Mouse (Mus musculus) lung, embryonic 14.5 days (tissue): ENCODE results near the gene Creb3l4. TPM values are rescaled to one million over a fixed set of nuclear protein-coding genes. Genes with fewer than 3 reads are reported as not detected.

Experiments used
- ATAC-seq: fragments of 200-750 bp; cut with Nextera tagmentation; 2 replicates; pipeline ENCODE4 v1.8.0; 2017; ENCODE audit warnings: mild to moderate bottlenecking, moderate TSS enrichment, moderate library complexity; ENCODE audit not compliant: insufficient read depth
- DNase-seq: peaks from one replicate; pipeline ENCODE4 v3.0.0-alpha.2; 2015
- H3K27ac ChIP-seq: fragments of 300-500 bp; sonication (generic); 2 replicates; pipeline ENCODE4 v1.5.1; 2014; ENCODE audit warnings: low read depth, mild to moderate bottlenecking, moderate library complexity
- H3K27me3 ChIP-seq: fragments of 300-500 bp; sonication (generic); 2 replicates; pipeline ENCODE4 v1.6.1; 2014; ENCODE audit warnings: low read length, control low read depth; ENCODE audit not compliant: insufficient read depth
- H3K36me3 ChIP-seq: fragments of 300-500 bp; sonication (generic); 2 replicates; pipeline ENCODE4 v1.6.1; 2014; ENCODE audit warnings: control low read depth; ENCODE audit not compliant: insufficient read depth
- H3K4me1 ChIP-seq: fragments of 300-500 bp; sonication (generic); 2 replicates; pipeline ENCODE4 v1.6.1; 2014; ENCODE audit warnings: antibody characterized with exemption, control low read depth; ENCODE audit not compliant: insufficient read depth
- H3K4me2 ChIP-seq: fragments of 300-500 bp; sonication (generic); 2 replicates; pipeline ENCODE4 v1.6.1; 2014; ENCODE audit warnings: mild to moderate bottlenecking
- H3K4me3 ChIP-seq: fragments of 300-500 bp; sonication (generic); 2 replicates; pipeline ENCODE4 v1.5.1; 2014; ENCODE audit warnings: low read depth, low read length
- H3K9ac ChIP-seq: fragments of 300-500 bp; sonication (generic); 2 replicates; pipeline ENCODE4 v1.6.1; 2014
- H3K9me3 ChIP-seq: fragments of 300-500 bp; sonication (generic); 2 replicates; pipeline ENCODE4 v1.6.1; 2016; ENCODE audit warnings: low read depth, low read length, control low read depth
- CTCF ChIP-seq: IDR thresholded peaks from 2 replicates; pipeline ENCODE4 v1.5.1; 2016; ENCODE audit warnings: antibody characterized with exemption, low read depth
- WGBS: fragments of 180-500 bp; shearing (Covaris S2); extraction: QIAGEN DNeasy Blood & Tissue Kit; methylation state at CpG from one replicate; pipeline ENCODE4 v1.1.7; 2014; 5-methylcytosine and 5-hydroxymethylcytosine counted together
- polyA plus RNA-seq: library from polyadenylated mRNA; unstranded; fragments of >200 nt; fragmentation: Nextera tagmentation; extraction: Ambion mirVana; gene quantifications from 2 replicates; pipeline ENCODE4 v1.2.1, GENCODE M21; 2014

Gene Creb3l4
- polyA plus RNA-seq, 1 experiment from 2014 or later: 5.4 TPM

GRCm38 (mm10) chr3:90215825-90216380 is 27.4 kb downstream of the Creb3l4 start:
- Histone ChIP-seq H3K9me3 (no peaks in the 10 kb centered on the region), H3K9ac (no peak overlapping the region), H3K27ac (no peak overlapping the region), H3K4me2 (no peak overlapping the region), H3K4me3 (no peak overlapping the region), H3K4me1 (peaks cover 18% of the 10 kb centered on the region), H3K36me3 (peaks cover 19% of the 10 kb centered on the region), H3K27me3 (no peaks in the 10 kb centered on the region)
- no peak for DNase-seq
- TF ChIP-seq CTCF: no peak; the same call in 1 of the 2 replicates
- no peak for ATAC-seq
- 21% methylated on average over 1 of the region's 1 CpGs for WGBS

GRCm38 (mm10) chr3:90213956-90214684 is 29.2 kb downstream of the Creb3l4 start:
- H3K9me3 ChIP-seq: no peaks in the 10 kb centered on the region
- peak overlapping the region; percentile 90; the same call in 1 of the 2 replicates for H3K27ac ChIP-seq
- ATAC-seq (peak; percentile 66; the same call in 1 of the 2 replicates), DNase-seq (peak; percentile 40)
- H3K4me1 ChIP-seq: peaks cover 18% of the 10 kb centered on the region
- no peaks in the 10 kb centered on the region for H3K27me3 ChIP-seq
- WGBS: 9% methylated on average over 12 of the region's 12 CpGs
- H3K4me2 ChIP-seq: peak overlapping the region; percentile 98
- H3K36me3 ChIP-seq: peaks cover 37% of the 10 kb centered on the region
- peak overlapping the region; percentile 71 for H3K4me3 ChIP-seq
- TF ChIP-seq CTCF: no peak
- peak overlapping the region; percentile 50 for H3K9ac ChIP-seq

DNA sequence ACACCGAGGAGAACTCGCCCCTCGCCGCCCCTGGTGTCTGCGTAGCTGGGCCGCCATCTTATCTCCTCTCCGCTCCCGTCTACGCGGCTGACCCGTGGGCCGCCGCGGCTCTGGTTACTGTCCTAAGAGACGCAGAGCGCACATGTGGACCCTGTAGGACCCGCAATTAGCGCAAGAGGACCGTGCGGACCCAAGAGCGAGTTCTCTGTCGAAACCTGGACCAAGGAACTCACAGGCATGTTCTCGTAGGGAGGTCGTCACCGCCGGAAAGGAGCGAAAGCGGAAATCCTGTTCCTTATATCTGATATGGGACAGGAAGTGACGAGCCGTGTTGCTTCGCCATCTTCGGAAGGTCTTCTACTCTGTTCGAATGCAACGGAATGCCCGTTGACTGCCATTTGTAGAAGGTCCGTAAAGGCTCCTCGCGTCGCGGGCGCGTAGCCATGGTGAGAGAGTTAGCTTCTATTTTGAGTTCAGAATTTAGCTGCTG is 29.9 kb downstream of the Creb3l4 start, which contains the start of the genes Rps27 and Rab13:
TSS of gene Rps27 (minus strand) at position 275 of the 490 bp plus-strand sequence.
TSS of gene Rab13 (plus strand) at position 319 of the 490 bp plus-strand sequence.
- H3K4me3 ChIP-seq: peak within 1 kb of the TSS; percentile 71
- H3K9me3 ChIP-seq: no peaks in the 10 kb centered on the region
- H3K9ac ChIP-seq: peak within 1 kb of the TSS; percentile 95
- H3K27ac ChIP-seq: peak within 1 kb of the TSS; percentile 90
- H3K27me3 ChIP-seq: no peaks in the 10 kb centered on the region
- H3K4me2 ChIP-seq: peak within 1 kb of the TSS; percentile 98
- H3K4me1 ChIP-seq: peaks cover 18% of the 10 kb centered on the region
- DNase-seq (peak; percentile 98), ATAC-seq (peak; percentile 95)
- no peak for TF ChIP-seq CTCF
- under 1% methylated on average over 42 of the region's 42 CpGs for WGBS
- peaks cover 44% of the 10 kb centered on the region for H3K36me3 ChIP-seq

GRCm38 (mm10) chr3:90212723-90213122 is 30.6 kb downstream of the Creb3l4 start:
- H3K27me3 ChIP-seq: no peaks in the 10 kb centered on the region
- ATAC-seq (no peak), DNase-seq (no peak)
- peak overlapping the region; percentile 95 for H3K9ac ChIP-seq
- peaks cover 50% of the 10 kb centered on the region for H3K36me3 ChIP-seq
- peak overlapping the region; percentile 98 for H3K4me2 ChIP-seq
- H3K4me1 ChIP-seq: peaks cover 18% of the 10 kb centered on the region
- peak overlapping the region; percentile 71 for H3K4me3 ChIP-seq
- peak overlapping the region; percentile 90 for H3K27ac ChIP-seq
- no peak for TF ChIP-seq CTCF
- no peaks in the 10 kb centered on the region for H3K9me3 ChIP-seq
- WGBS: 8% methylated on average over 5 of the region's 5 CpGs

DNA sequence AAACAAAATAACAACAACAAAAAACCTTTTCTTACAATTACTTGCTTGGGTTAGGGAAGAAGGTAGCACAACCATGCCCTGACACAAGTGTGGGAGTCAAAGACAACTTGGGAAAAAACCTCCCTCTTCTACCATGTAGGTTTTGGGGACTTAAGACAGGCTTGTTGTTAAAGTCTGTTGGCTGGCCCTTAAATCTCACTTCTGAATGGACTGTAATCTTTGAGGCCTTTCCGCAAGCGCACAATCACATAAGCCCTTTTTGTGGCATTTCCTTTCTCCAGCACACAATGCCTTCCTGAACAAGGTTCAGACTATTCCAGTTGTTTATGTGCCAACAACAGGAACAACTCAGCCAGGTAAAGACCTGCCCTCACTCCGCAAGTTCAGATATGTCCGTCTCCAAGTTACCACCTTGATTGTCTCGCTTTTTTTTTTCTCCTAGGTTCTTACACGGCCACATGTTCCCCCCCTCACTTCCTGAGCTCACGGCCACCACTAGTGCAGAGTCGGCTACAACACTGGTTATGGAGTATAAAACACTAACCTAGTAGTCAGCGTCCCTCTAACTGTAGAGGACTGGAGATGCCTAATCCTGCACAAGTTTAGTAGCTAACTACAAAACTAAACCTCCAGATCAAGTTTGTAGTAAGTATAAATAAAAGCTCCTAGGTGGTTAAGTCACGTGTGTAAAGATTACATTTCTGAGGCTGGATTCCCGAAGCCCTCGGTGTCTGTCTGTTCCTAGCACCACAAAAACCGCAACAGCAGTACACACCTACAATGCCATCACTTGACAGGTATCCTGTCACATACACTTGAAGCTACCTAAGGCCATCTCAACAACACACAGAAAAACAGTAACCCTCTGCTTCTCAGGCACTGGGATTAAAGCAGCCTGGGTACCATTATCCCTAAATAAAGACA is 31.6 kb downstream of the Creb3l4 start:
- ATAC-seq (no peak), DNase-seq (no peak)
- 73% methylated on average over 13 of the region's 13 CpGs for WGBS
- no peak overlapping the region for H3K27ac ChIP-seq
- H3K4me3 ChIP-seq: peak overlapping the region; percentile 71
- peaks cover 55% of the 10 kb centered on the region for H3K36me3 ChIP-seq
- peak overlapping the region; percentile 95 for H3K9ac ChIP-seq
- H3K4me2 ChIP-seq: peak overlapping the region; percentile 98
- H3K9me3 ChIP-seq: no peaks in the 10 kb centered on the region
- peaks cover 18% of the 10 kb centered on the region for H3K4me1 ChIP-seq
- no peak for TF ChIP-seq CTCF
- no peaks in the 10 kb centered on the region for H3K27me3 ChIP-seq

- 87% methylated on average over 5 of the region's 5 CpGs for WGBS
- Histone ChIP-seq H3K9me3 (no peaks in the 10 kb centered on the region), H3K36me3 (peaks cover 55% of the 10 kb centered on the region), H3K27me3 (no peaks in the 10 kb centered on the region), H3K4me3 (no peak overlapping the region), H3K4me2 (no peak overlapping the region), H3K4me1 (peaks cover 18% of the 10 kb centered on the region), H3K9ac (no peak overlapping the region), H3K27ac (no peak overlapping the region)
- no peak for TF ChIP-seq CTCF
- ATAC-seq: no peak
- no peak for DNase-seq
Observed at GRCm38 (mm10) chr3:90209908-90210566, 33.3 kb downstream of the Creb3l4 start.
